Mouse (Mus musculus): ENCODE data around the gene Slpi.

- TF ChIP-seq POLR2A (IDR thresholded peaks at IDR 0.05; ENCODE audit: insufficient read depth, low read length) (no peak), CTCF (IDR thresholded peaks at IDR 0.05; ENCODE audit: low read depth, low read length) (no peak), EP300 (IDR thresholded peaks at IDR 0.05; ENCODE audit: insufficient read depth, low read depth, low read length) (no peak)
Observed at GRCm38 (mm10) chr2:164359031-164359430, 29.9 kb downstream of the Slpi start.
